Comparison of ENCODE assay signal across 8 mouse cellular contexts in genomic region chr7:135668852-135669739, GRCm38 (mm10). TPM values are rescaled to one million over a fixed set of nuclear protein-coding genes. Genes with fewer than 3 reads are reported as not detected.
DNase-seq lines count a peak whose midpoint lies in the region; ATAC-seq and TF ChIP-seq lines count a peak whose summit lies in the region.

No protein-coding gene starts in this region.

- intact Hi-C loops in left cerebral cortex, postnatal 4 days (cut with DNase I): no loop called here

- no peaks in the 10 kb centered on the region for H3K27me3 ChIP-seq in cerebellum, adult 2 months (ENCODE audit: control insufficient read depth, insufficient read depth, low read length)
- H3K27me3 ChIP-seq in intestine, postnatal 0 days (replicated peaks; ENCODE audit: control insufficient read depth, insufficient read depth, low read length): no peaks in the 10 kb centered on the region
- no peaks in the 10 kb centered on the region for H3K27me3 ChIP-seq in midbrain, postnatal 0 days (ENCODE audit: insufficient read depth, low read length)
- no peaks in the 10 kb centered on the region for H3K27me3 ChIP-seq in thymus, adult 2 months (ENCODE audit: control insufficient read depth, insufficient read depth, low read length)

- no peak overlapping the region for H3K4me2 ChIP-seq in intestine, postnatal 0 days (replicated peaks; ENCODE audit: low read depth)
- H3K4me2 ChIP-seq in midbrain, postnatal 0 days (ENCODE audit: low read depth, low read length, poor library complexity, severe bottlenecking): no peak overlapping the region

- no peak overlapping the region for H3K4me3 ChIP-seq in cerebellum, adult 2 months (replicated peaks; ENCODE audit: insufficient read depth, low read depth, low read length)
- H3K4me3 ChIP-seq in intestine, postnatal 0 days (ENCODE audit: low read depth, low read length): no peak overlapping the region
- H3K4me3 ChIP-seq in midbrain, postnatal 0 days (ENCODE audit: low read depth, low read length): no peak overlapping the region
- no peak overlapping the region for H3K4me3 ChIP-seq in thymus, adult 2 months (ENCODE audit: control insufficient read depth, insufficient read depth, low read length)

- H3K36me3 ChIP-seq in intestine, postnatal 0 days (ENCODE audit: control insufficient read depth, insufficient read depth): peaks cover 6% of the 10 kb centered on the region; the same call in 1 of the 2 replicates
- 0 out of 2 replicates have a peak, but pooled peaks cover 2% of the 10 kb centered on the region for H3K36me3 ChIP-seq in midbrain, postnatal 0 days (ENCODE audit: insufficient read depth, low read length)
- peaks cover 31% of the 10 kb centered on the region for H3K36me3 ChIP-seq in thymus, adult 2 months (ENCODE audit: control insufficient read depth, insufficient read depth, low read length)

- WGBS in cerebellum, adult 2 months: 32% methylated on average over 16 of the region's 16 CpGs
- WGBS in intestine, postnatal 0 days: 43% methylated on average over 16 of the region's 16 CpGs
- WGBS in midbrain, postnatal 0 days: 41% methylated on average over 16 of the region's 16 CpGs
- 45% methylated on average over 16 of the region's 16 CpGs for WGBS in thymus, adult 2 months

- 0 out of 2 replicates have a peak, but pooled peaks have one; percentile 25 for ATAC-seq in intestine, postnatal 0 days
- ATAC-seq in midbrain, postnatal 0 days (ENCODE audit: low FRiP score): peak; percentile 56

- TF ChIP-seq POLR2A in cerebellum, adult 2 months (IDR thresholded peaks at IDR 0.05; ENCODE audit: borderline replicate concordance, insufficient read depth, low read length): no peak
- no peak for TF ChIP-seq POLR2A in thymus, adult 2 months (IDR thresholded peaks at IDR 0.05; ENCODE audit: control insufficient read depth, extremely low read depth, insufficient read depth, low read length, poor library complexity)

- H3K27ac ChIP-seq in cerebellum, adult 2 months (ENCODE audit: insufficient read depth, low read length): no peak overlapping the region
- H3K27ac ChIP-seq in intestine, postnatal 0 days (ENCODE audit: low read depth, low read length): no peak overlapping the region
- H3K27ac ChIP-seq in midbrain, postnatal 0 days (ENCODE audit: low read depth, low read length): no peak overlapping the region
- no peak overlapping the region for H3K27ac ChIP-seq in thymus, adult 2 months (ENCODE audit: control insufficient read depth, insufficient read depth, low read length)

- H3K4me1 ChIP-seq in cerebellum, adult 2 months (ENCODE audit: control insufficient read depth, insufficient read depth, low read length): no peaks in the 10 kb centered on the region
- H3K4me1 ChIP-seq in intestine, postnatal 0 days (replicated peaks; ENCODE audit: control insufficient read depth, insufficient read depth, low read length): no peaks in the 10 kb centered on the region
- H3K4me1 ChIP-seq in midbrain, postnatal 0 days (ENCODE audit: insufficient read depth, low read length): no peaks in the 10 kb centered on the region
- peaks cover 14% of the 10 kb centered on the region for H3K4me1 ChIP-seq in thymus, adult 2 months (replicated peaks; ENCODE audit: control insufficient read depth, insufficient read depth, low read length)

- H3K9ac ChIP-seq in intestine, postnatal 0 days (ENCODE audit: low read depth, low read length): no peak overlapping the region
- H3K9ac ChIP-seq in midbrain, postnatal 0 days (replicated peaks; ENCODE audit: low read length, poor library complexity, severe bottlenecking): no peak overlapping the region

- H3K9me3 ChIP-seq in intestine, postnatal 0 days (ENCODE audit: control insufficient read depth): no peaks in the 10 kb centered on the region
- H3K9me3 ChIP-seq in midbrain, postnatal 0 days (ENCODE audit: low read length): no peaks in the 10 kb centered on the region

- peak; percentile 52 for DNase-seq in urinary bladder, postnatal 14 days (ENCODE audit: low spot score)
- DNase-seq in urinary bladder, postnatal 10 days (ENCODE audit: low spot score): no peak
- peak; percentile 45 to 48 for DNase-seq in cerebellum, adult 2 months
- peak; percentile 73 for DNase-seq in forelimb bud, embryonic 11.5 days (ENCODE audit: low read depth, low spot score)
- DNase-seq in left cerebral cortex, postnatal 4 days: peak; percentile 69
- DNase-seq in midbrain, postnatal 0 days (ENCODE audit: low spot score): peak; percentile 94
- peak; percentile 63 for DNase-seq in thymus, adult 2 months

- peak; percentile 69 for TF ChIP-seq CTCF in cerebellum, adult 2 months (IDR thresholded peaks at IDR 0.05; ENCODE audit: borderline replicate concordance, insufficient read depth, low read depth, low read length)
- TF ChIP-seq CTCF in intestine, postnatal 0 days (IDR thresholded peaks at IDR 0.05; ENCODE audit: low read depth): peak; percentile 90
- peak; percentile 92 for TF ChIP-seq CTCF in midbrain, postnatal 0 days (IDR thresholded peaks at IDR 0.05)
- TF ChIP-seq CTCF in thymus, adult 2 months (IDR thresholded peaks at IDR 0.05; ENCODE audit: borderline replicate concordance, control insufficient read depth, extremely low read depth, insufficient read depth, low read length, poor library complexity): peak; percentile 63; the same call in 1 of the 2 replicates

RNA-seq across cellular contexts. Expression of gene Mki67, which starts 47.1 kb away (rescaled TPM):
- 0.10 TPM in 2 replicates for polyA plus RNA-seq in cerebellum, adult 2 months (2012; rRNA removed)
- polyA plus RNA-seq in intestine, postnatal 0 days (2015; fragmentation: Nextera tagmentation; extraction: Ambion mirVana): 8.7 and 9.0 TPM in 2 replicates
- total RNA-seq in left cerebral cortex, postnatal 4 days (2021): 10 to 100 TPM; 15.8 to 16.5 TPM
- total RNA-seq in midbrain, postnatal 0 days (2014; rRNA removed): 6.3 and 8.9 TPM in 2 replicates
- polyA plus RNA-seq in midbrain, postnatal 0 days (2015; fragmentation: Nextera tagmentation; extraction: Ambion mirVana): 1.4 and 2.1 TPM in 2 replicates
- polyA plus RNA-seq in thymus, adult 2 months (2012; rRNA removed): 19.1 and 29.7 TPM in 2 replicates
